Mouse (Mus musculus): ENCODE data around the gene Kcnc1. TPM values are rescaled to one million over a fixed set of nuclear protein-coding genes. Genes with fewer than 3 reads are reported as not detected.

Gene Kcnc1
- under 1 TPM in 1 of 2 experiments, not detected in 1; 0.09 TPM for total RNA-seq (2023)

GRCm38 (mm10) chr7:46396231-46396927 is at the start of gene Kcnc1:
TSS of gene Kcnc1 (plus strand) at chr7:46396497.

GRCm38 (mm10) chr7:46376172-46377007 is 19.9 kb upstream of the Kcnc1 start, which contains the start of gene Myod1:
TSS of gene Myod1 (plus strand) at chr7:46376474.

Other genes with a start within 250 kb of the Kcnc1 start
- under 1 TPM; 0.11 to 0.73 TPM for gene Abcc8, start 216.5 kb upstream of the Kcnc1 start, total RNA-seq (2023)
- under 1 TPM in 1 of 2 experiments, not detected in 1; 0.33 TPM for gene Ush1c, start 158.0 kb upstream of the Kcnc1 start, total RNA-seq (2023)
- under 1 TPM; 0.42 to 0.79 TPM for gene Otog, start 155.5 kb upstream of the Kcnc1 start, total RNA-seq (2023)
- not detected for gene Myod1, start 20.0 kb upstream of the Kcnc1 start, total RNA-seq (2023)
- 1 to 10 TPM; 5.4 to 9.0 TPM for gene Sergef, start 243.3 kb downstream of the Kcnc1 start, total RNA-seq (2023)